In genomic region chr10:105200092-105200491, GRCm38 (mm10) we compare ENCODE assay signal across 14 mouse cellular contexts.
DNase-seq lines count a peak whose midpoint lies in the region; ATAC-seq and TF ChIP-seq lines count a peak whose summit lies in the region.
"Had no signal": no experiment of that assay in that cellular context is flagged by ENCODE, and none has a peak within 500 bp of the region (broad histone marks: within the 10 kb centered on the region; RNA-seq: fewer than 3 reads in every experiment).

No protein-coding gene starts in this region.

- peak; percentile 31 for DNase-seq in Muller cell, postnatal 12 days (ENCODE audit: inconsistent ontology term)
- peak; percentile 16 for DNase-seq in embryonic facial prominence, embryonic 14.5 days (ENCODE audit: low spot score)
- peak; percentile 32 for DNase-seq in hindbrain, embryonic 14.5 days (ENCODE audit: low spot score)
- no peak for DNase-seq in midbrain, postnatal 0 days (ENCODE audit: low spot score)
- no peak for DNase-seq in left cerebral cortex, postnatal 4 days
- no peak for DNase-seq in lung, postnatal 25 days (ENCODE audit: low spot score)
- DNase-seq: kidney, postnatal 36 days; lung, adult 2 months; right cerebral cortex, postnatal 14 days; thymus, postnatal 25 days had no signal

- no peaks in the 10 kb centered on the region for H3K4me1 ChIP-seq in embryonic facial prominence, embryonic 14.5 days (ENCODE audit: control insufficient read depth, insufficient read depth, low read length)
- peaks cover 13% of the 10 kb centered on the region for H3K4me1 ChIP-seq in hindbrain, embryonic 14.5 days (replicated peaks; ENCODE audit: control insufficient read depth, insufficient read depth, low read length)
- H3K4me1 ChIP-seq in midbrain, postnatal 0 days (ENCODE audit: insufficient read depth, low read length), result no peaks in the 10 kb centered on the region
- H3K4me1 ChIP-seq: intestine, embryonic 15.5 days; limb, embryonic 15.5 days had no signal

- no peaks in the 10 kb centered on the region for H3K27me3 ChIP-seq in embryonic facial prominence, embryonic 14.5 days (replicated peaks; ENCODE audit: control insufficient read depth, insufficient read depth, low read length)
- no peaks in the 10 kb centered on the region for H3K27me3 ChIP-seq in hindbrain, embryonic 14.5 days (ENCODE audit: control insufficient read depth, insufficient read depth, low read length)
- H3K27me3 ChIP-seq in midbrain, postnatal 0 days (ENCODE audit: insufficient read depth, low read length), result no peaks in the 10 kb centered on the region
- H3K27me3 ChIP-seq: intestine, embryonic 15.5 days; limb, embryonic 15.5 days had no signal

- no peak overlapping the region for H3K9ac ChIP-seq in embryonic facial prominence, embryonic 14.5 days (ENCODE audit: low read depth, low read length)
- H3K9ac ChIP-seq in hindbrain, embryonic 14.5 days, result no peak overlapping the region
- H3K9ac ChIP-seq in midbrain, postnatal 0 days (replicated peaks; ENCODE audit: low read length, poor library complexity, severe bottlenecking), result no peak overlapping the region
- H3K9ac ChIP-seq: intestine, embryonic 15.5 days; limb, embryonic 15.5 days had no signal

- no peak overlapping the region for H3K4me2 ChIP-seq in embryonic facial prominence, embryonic 14.5 days (ENCODE audit: low read depth, low read length)
- H3K4me2 ChIP-seq in hindbrain, embryonic 14.5 days (replicated peaks), result no peak overlapping the region
- H3K4me2 ChIP-seq in midbrain, postnatal 0 days (ENCODE audit: low read depth, low read length, poor library complexity, severe bottlenecking), result no peak overlapping the region
- H3K4me2 ChIP-seq: intestine, embryonic 15.5 days; limb, embryonic 15.5 days had no signal

- H3K9me3 ChIP-seq in embryonic facial prominence, embryonic 14.5 days (ENCODE audit: control insufficient read depth, low read length), result no peaks in the 10 kb centered on the region
- no peaks in the 10 kb centered on the region for H3K9me3 ChIP-seq in hindbrain, embryonic 14.5 days (ENCODE audit: control insufficient read depth, low read length)
- H3K9me3 ChIP-seq in midbrain, postnatal 0 days (ENCODE audit: low read length), result no peaks in the 10 kb centered on the region
- H3K9me3 ChIP-seq: intestine, embryonic 15.5 days; limb, embryonic 15.5 days had no signal

- ATAC-seq in embryonic facial prominence, embryonic 14.5 days (ENCODE audit: low read depth), result peak; percentile 41; the same call in 1 of the 2 replicates
- peak; percentile 86; the same call in 1 of the 2 replicates for ATAC-seq in hindbrain, embryonic 14.5 days (ENCODE audit: low FRiP score)
- ATAC-seq in midbrain, postnatal 0 days (ENCODE audit: low FRiP score), result peak; percentile 20; the same call in 1 of the 2 replicates
- no peak for ATAC-seq in activated CD4-positive, CD25-positive, alpha-beta regulatory T cell, adult 4 months
- ATAC-seq: CD4-positive, CD25-positive, alpha-beta regulatory T cell, adult 4 months; intestine, embryonic 15.5 days had no signal

- WGBS in embryonic facial prominence, embryonic 14.5 days, result 63% methylated on average over 4 of the region's 4 CpGs
- WGBS in hindbrain, embryonic 14.5 days, result 6% methylated on average over 4 of the region's 4 CpGs
- WGBS in midbrain, postnatal 0 days, result 13% methylated on average over 4 of the region's 4 CpGs

- no peak overlapping the region for H3K27ac ChIP-seq in embryonic facial prominence, embryonic 14.5 days (replicated peaks; ENCODE audit: low read depth, low read length)
- H3K27ac ChIP-seq in hindbrain, embryonic 14.5 days, result peak overlapping the region; percentile 65
- H3K27ac ChIP-seq in midbrain, postnatal 0 days (ENCODE audit: low read depth, low read length), result no peak overlapping the region
- H3K27ac ChIP-seq: intestine, embryonic 15.5 days; limb, embryonic 15.5 days had no signal

- no peak overlapping the region for H3K4me3 ChIP-seq in embryonic facial prominence, embryonic 14.5 days (ENCODE audit: low read depth, low read length)
- no peak overlapping the region for H3K4me3 ChIP-seq in hindbrain, embryonic 14.5 days (replicated peaks; ENCODE audit: low read length)
- H3K4me3 ChIP-seq in midbrain, postnatal 0 days (ENCODE audit: low read depth, low read length), result no peak overlapping the region
- H3K4me3 ChIP-seq: intestine, embryonic 15.5 days; limb, embryonic 15.5 days had no signal

- intact Hi-C loops in left cerebral cortex, postnatal 4 days (cut with DNase I), result no loop called here

- no peak for TF ChIP-seq CTCF in midbrain, postnatal 0 days (IDR thresholded peaks at IDR 0.05)

- H3K36me3 ChIP-seq in embryonic facial prominence, embryonic 14.5 days (ENCODE audit: control insufficient read depth, insufficient read depth, low read length), result no peaks in the 10 kb centered on the region
- no peaks in the 10 kb centered on the region for H3K36me3 ChIP-seq in hindbrain, embryonic 14.5 days (replicated peaks; ENCODE audit: control insufficient read depth, insufficient read depth)
- no peaks in the 10 kb centered on the region for H3K36me3 ChIP-seq in midbrain, postnatal 0 days (ENCODE audit: insufficient read depth, low read length)
- H3K36me3 ChIP-seq: intestine, embryonic 15.5 days; limb, embryonic 15.5 days had no signal

Comparison
In these comparisons a context has a peak if more than half of its experiments do, and no peak if none do; other contexts are left out.
1. DNase-seq: peak in Muller cell, postnatal 12 days (single experiment), embryonic facial prominence, embryonic 14.5 days (single experiment) and hindbrain, embryonic 14.5 days (single experiment); none in midbrain, postnatal 0 days (single experiment), left cerebral cortex, postnatal 4 days (single experiment) and lung, postnatal 25 days (single experiment).